Mouse (Mus musculus) intestine, postnatal 0 days (tissue): Measurements from ENCODE around the gene Ift122. TPM values are rescaled to one million over a fixed set of nuclear protein-coding genes. Genes with fewer than 3 reads are reported as not detected.

Experiments
- ATAC-seq: fragments of 200-750 bp; cut with Nextera tagmentation; 2 replicates; pipeline ENCODE4 v1.8.0; 2017; ENCODE audit warnings: mild to moderate bottlenecking, moderate TSS enrichment, moderate library complexity
- H3K27ac ChIP-seq: fragments of 300-500 bp; sonication (generic); 2 replicates; pipeline ENCODE4 v1.5.1; 2014; ENCODE audit warnings: mild to moderate bottlenecking, low read depth, low read length, moderate library complexity
- H3K27me3 ChIP-seq: fragments of 300-500 bp; sonication (generic); replicated peaks from 2 replicates; pipeline ENCODE4 v1.6.1; 2014; ENCODE audit warnings: low read length, mixed read lengths; ENCODE audit not compliant: control insufficient read depth, insufficient read depth
- H3K36me3 ChIP-seq: fragments of 300-500 bp; sonication (generic); 2 replicates; pipeline ENCODE4 v1.6.1; 2014; ENCODE audit warnings: mild to moderate bottlenecking, moderate library complexity; ENCODE audit not compliant: control insufficient read depth, insufficient read depth
- H3K4me1 ChIP-seq: fragments of 300-500 bp; sonication (generic); replicated peaks from 2 replicates; pipeline ENCODE4 v1.6.1; 2014; ENCODE audit warnings: antibody characterized with exemption, low read length, mixed read lengths; ENCODE audit not compliant: control insufficient read depth, insufficient read depth
- H3K4me2 ChIP-seq: fragments of 300-500 bp; sonication (generic); replicated peaks from 2 replicates; pipeline ENCODE4 v1.6.1; 2014; ENCODE audit warnings: low read depth, mild to moderate bottlenecking, moderate library complexity
- H3K4me3 ChIP-seq: fragments of 300-500 bp; sonication (generic); 2 replicates; pipeline ENCODE4 v1.5.1; 2014; ENCODE audit warnings: low read depth, low read length
- H3K9ac ChIP-seq: fragments of 300-500 bp; sonication (generic); 2 replicates; pipeline ENCODE4 v1.6.1; 2014; ENCODE audit warnings: mild to moderate bottlenecking, low read depth, low read length
- H3K9me3 ChIP-seq: fragments of 300-500 bp; sonication (generic); 2 replicates; pipeline ENCODE4 v1.6.1; 2016; ENCODE audit warnings: mixed run types; ENCODE audit not compliant: control insufficient read depth
- CTCF ChIP-seq: sonication (generic); IDR thresholded peaks from 2 replicates; pipeline ENCODE4 v1.5.1; 2016; ENCODE audit warnings: low read depth, mild to moderate bottlenecking, control low read depth, antibody characterized with exemption, moderate library complexity
- WGBS: fragments of 180-500 bp; shearing (Covaris S2); extraction: QIAGEN DNeasy Blood & Tissue Kit; methylation state at CpG from one replicate; pipeline ENCODE4 v1.1.7; 2014; 5-methylcytosine and 5-hydroxymethylcytosine counted together
- polyA plus RNA-seq: library from polyadenylated mRNA; unstranded; fragments of >200 nt; fragmentation: Nextera tagmentation; extraction: Ambion mirVana; gene quantifications from 2 replicates; pipeline ENCODE4 v1.2.1, GENCODE M21; 2015

The Ift122 gene
- polyA plus RNA-seq, 1 experiment from 2014 or later: 3.0 TPM

- 0 out of 2 replicates have a peak overlapping the region, but pooled peaks have one; percentile 35 for H3K27ac ChIP-seq
- H3K36me3 ChIP-seq: peaks cover 12% of the 10 kb centered on the region; the same call in 1 of the 2 replicates
- no peak overlapping the region for H3K4me3 ChIP-seq
- peaks cover 3% of the 10 kb centered on the region for H3K4me1 ChIP-seq
- WGBS: 54% methylated on average over 6 of the region's 6 CpGs
- no peak for TF ChIP-seq CTCF
- no peaks in the 10 kb centered on the region for H3K9me3 ChIP-seq
- H3K9ac ChIP-seq: no peak overlapping the region
- H3K4me2 ChIP-seq: no peak overlapping the region
- ATAC-seq: no peak
- no peaks in the 10 kb centered on the region for H3K27me3 ChIP-seq
Measured at GRCm38 (mm10) chr6:115957681-115958080, 104.4 kb downstream of the Ift122 start.

DNA sequence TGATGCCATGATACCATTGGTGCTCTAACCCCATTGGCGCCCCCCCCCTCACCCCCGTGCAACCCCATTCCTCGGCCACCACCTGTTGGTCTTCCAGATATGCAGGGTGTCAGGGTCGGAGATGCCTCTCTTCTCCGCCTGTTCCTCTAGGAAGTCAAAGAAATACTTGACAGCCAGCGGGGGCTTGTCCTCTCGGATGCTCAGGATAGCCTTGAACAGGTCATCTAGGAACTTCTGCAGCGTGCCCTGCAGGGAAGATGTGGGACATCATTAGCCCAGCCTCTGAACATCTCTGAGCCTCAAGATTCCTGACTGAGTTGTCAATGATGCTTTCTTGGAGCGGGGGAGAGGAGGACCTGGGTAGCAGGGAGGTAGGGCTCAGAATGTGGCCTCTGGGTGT, 105.2 kb downstream of the Ift122 start:
- no peak for TF ChIP-seq CTCF
- H3K9ac ChIP-seq: no peak overlapping the region
- peaks cover 3% of the 10 kb centered on the region for H3K4me1 ChIP-seq
- no peaks in the 10 kb centered on the region for H3K27me3 ChIP-seq
- no peaks in the 10 kb centered on the region for H3K9me3 ChIP-seq
- H3K27ac ChIP-seq: no peak overlapping the region
- WGBS: 92% methylated on average over 9 of the region's 9 CpGs
- H3K4me2 ChIP-seq: no peak overlapping the region
- peaks cover 16% of the 10 kb centered on the region; the same call in 1 of the 2 replicates for H3K36me3 ChIP-seq
- no peak overlapping the region for H3K4me3 ChIP-seq
- no peak for ATAC-seq

DNA sequence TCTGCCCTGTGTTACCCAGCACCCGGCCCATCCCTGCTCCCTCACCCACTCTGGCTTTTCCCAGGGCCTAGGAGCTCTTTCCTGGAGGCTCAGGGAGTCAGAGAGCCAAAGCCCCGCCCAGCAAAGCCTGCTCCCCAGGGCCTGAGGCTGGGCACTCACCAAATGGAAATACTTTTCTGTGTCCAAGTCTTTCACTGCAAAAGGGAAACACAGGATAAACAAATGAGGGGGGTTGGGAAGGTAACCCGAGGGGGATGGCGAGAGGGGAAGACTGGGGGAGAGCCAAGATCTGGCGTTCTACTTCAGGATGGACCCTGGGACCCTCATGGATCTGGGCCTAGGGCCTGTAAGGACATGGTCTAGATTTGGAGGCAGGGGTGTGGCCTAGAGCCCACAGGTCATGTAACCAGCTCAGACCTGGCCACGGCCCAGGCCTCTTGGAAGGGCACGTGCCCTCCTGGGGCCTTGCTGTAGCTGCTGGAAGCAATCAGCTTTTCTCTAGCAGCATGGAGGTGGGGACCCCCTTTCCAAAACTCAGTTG, 106.0 kb downstream of the Ift122 start:
- Histone ChIP-seq H3K27ac (no peak overlapping the region), H3K4me2 (no peak overlapping the region), H3K9ac (no peak overlapping the region), H3K36me3 (peaks cover 18% of the 10 kb centered on the region; the same call in 1 of the 2 replicates), H3K4me3 (no peak overlapping the region), H3K27me3 (no peaks in the 10 kb centered on the region), H3K4me1 (peaks cover 3% of the 10 kb centered on the region), H3K9me3 (no peaks in the 10 kb centered on the region)
- TF ChIP-seq CTCF: no peak
- no peak for ATAC-seq
- 54% methylated on average over 7 of the region's 7 CpGs for WGBS

DNA sequence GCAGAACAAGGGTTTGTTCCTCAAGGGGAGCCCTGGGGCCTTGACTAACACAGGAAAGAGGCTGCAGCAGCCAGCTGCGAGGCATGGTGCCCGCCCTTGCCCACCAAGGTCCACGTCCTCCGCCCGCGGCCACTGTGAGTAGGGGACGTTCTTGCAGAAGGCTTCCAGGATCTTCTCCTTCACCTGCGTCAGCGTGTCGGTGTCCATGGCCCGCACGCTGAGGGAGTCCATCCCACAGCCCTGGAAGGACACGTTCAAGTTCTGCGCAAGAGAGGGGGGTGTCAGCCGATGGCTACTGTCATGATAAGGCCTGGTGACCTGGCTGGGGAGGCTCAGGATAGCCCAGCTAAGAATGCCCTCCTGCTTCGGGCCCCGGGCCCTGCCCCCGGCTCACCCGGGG, 107.1 kb downstream of the Ift122 start:
- H3K9me3 ChIP-seq: no peaks in the 10 kb centered on the region
- peaks cover 18% of the 10 kb centered on the region; the same call in 1 of the 2 replicates for H3K36me3 ChIP-seq
- H3K9ac ChIP-seq: no peak overlapping the region
- no peak for ATAC-seq
- H3K4me3 ChIP-seq: no peak overlapping the region
- 95% methylated on average over 19 of the region's 19 CpGs for WGBS
- TF ChIP-seq CTCF: no peak
- no peaks in the 10 kb centered on the region for H3K27me3 ChIP-seq
- H3K4me1 ChIP-seq: peaks cover 3% of the 10 kb centered on the region
- no peak overlapping the region for H3K4me2 ChIP-seq
- H3K27ac ChIP-seq: no peak overlapping the region

- Histone ChIP-seq H3K27ac (no peak overlapping the region), H3K4me3 (no peak overlapping the region), H3K4me1 (peaks cover 3% of the 10 kb centered on the region), H3K27me3 (no peaks in the 10 kb centered on the region), H3K9me3 (no peaks in the 10 kb centered on the region), H3K9ac (no peak overlapping the region), H3K36me3 (peaks cover 29% of the 10 kb centered on the region; the same call in 1 of the 2 replicates), H3K4me2 (no peak overlapping the region)
- no peak for ATAC-seq
- WGBS: 79% methylated on average over 3 of the region's 3 CpGs
- TF ChIP-seq CTCF: no peak
Measured at GRCm38 (mm10) chr6:115961743-115962142, 108.5 kb downstream of the Ift122 start.

- H3K36me3 ChIP-seq: peaks cover 29% of the 10 kb centered on the region; the same call in 1 of the 2 replicates
- 42% methylated on average over 23 of the region's 23 CpGs for WGBS
Measured at GRCm38 (mm10) chr6:115962439-115963085, 109.3 kb downstream of the Ift122 start.

More at GRCm38 (mm10) chr6:115962439-115963085, 109.3 kb downstream of the Ift122 start:
- peak; percentile 73 for TF ChIP-seq CTCF
- Histone ChIP-seq H3K27me3 (no peaks in the 10 kb centered on the region), H3K4me3 (no peak overlapping the region), H3K4me2 (no peak overlapping the region), H3K27ac (no peak overlapping the region), H3K4me1 (no peaks in the 10 kb centered on the region), H3K9ac (no peak overlapping the region), H3K9me3 (no peaks in the 10 kb centered on the region)
- ATAC-seq: 0 out of 2 replicates have a peak, but pooled peaks have one; percentile 22
